22 mouse cellular contexts compared by ENCODE assay signal in genomic region chr4:129249288-129249687, GRCm38 (mm10). TPM values are rescaled to one million over a fixed set of nuclear protein-coding genes. Genes with fewer than 3 reads are reported as not detected.
DNase-seq lines count a peak whose midpoint lies in the region; ATAC-seq and TF ChIP-seq lines count a peak whose summit lies in the region.
"Had no signal": no experiment of that assay in that cellular context is flagged by ENCODE, and none has a peak within 500 bp of the region (broad histone marks: within the 10 kb centered on the region; RNA-seq: fewer than 3 reads in every experiment).

No protein-coding gene starts in this region.

- H3K27me3 ChIP-seq in hindbrain, embryonic 10.5 days (ENCODE audit: insufficient read depth, poor library complexity, severe bottlenecking), result peaks cover 92% of the 10 kb centered on the region
- peaks cover 35% of the 10 kb centered on the region for H3K27me3 ChIP-seq in hindbrain, embryonic 16.5 days (replicated peaks; ENCODE audit: control insufficient read depth, insufficient read depth, low read length)
- H3K27me3 ChIP-seq in midbrain, embryonic 11.5 days (ENCODE audit: control insufficient read depth, insufficient read depth, low read length), result peaks cover 44% of the 10 kb centered on the region
- H3K27me3 ChIP-seq in midbrain, postnatal 0 days (ENCODE audit: insufficient read depth, low read length), result peaks cover 21% of the 10 kb centered on the region
- H3K27me3 ChIP-seq in limb, embryonic 13.5 days, result peaks cover 70% of the 10 kb centered on the region
- no peaks in the 10 kb centered on the region for H3K27me3 ChIP-seq in stomach, postnatal 0 days (ENCODE audit: control insufficient read depth, insufficient read depth, low read length)
- H3K27me3 ChIP-seq: Patski had no signal

- no peak for TF ChIP-seq CTCF in midbrain, postnatal 0 days (IDR thresholded peaks at IDR 0.05)
- no peak for TF ChIP-seq CTCF in stomach, postnatal 0 days (IDR thresholded peaks at IDR 0.05; ENCODE audit: low read depth)

- no peaks in the 10 kb centered on the region for H3K36me3 ChIP-seq in hindbrain, embryonic 10.5 days
- H3K36me3 ChIP-seq in hindbrain, embryonic 16.5 days (ENCODE audit: control insufficient read depth, insufficient read depth, low read length), result no peaks in the 10 kb centered on the region
- H3K36me3 ChIP-seq in midbrain, embryonic 11.5 days (ENCODE audit: control insufficient read depth, insufficient read depth, low read length), result no peaks in the 10 kb centered on the region
- no peaks in the 10 kb centered on the region for H3K36me3 ChIP-seq in midbrain, postnatal 0 days (ENCODE audit: insufficient read depth, low read length)
- H3K36me3 ChIP-seq in limb, embryonic 13.5 days, result no peaks in the 10 kb centered on the region
- no peaks in the 10 kb centered on the region for H3K36me3 ChIP-seq in stomach, postnatal 0 days (ENCODE audit: control insufficient read depth, insufficient read depth, low read length)
- H3K36me3 ChIP-seq: liver, embryonic 15.5 days had no signal

- no peak overlapping the region for H3K4me2 ChIP-seq in hindbrain, embryonic 16.5 days (ENCODE audit: low read length)
- H3K4me2 ChIP-seq in midbrain, embryonic 11.5 days, result no peak overlapping the region
- H3K4me2 ChIP-seq in midbrain, postnatal 0 days (ENCODE audit: low read depth, low read length, poor library complexity, severe bottlenecking), result no peak overlapping the region
- no peak overlapping the region for H3K4me2 ChIP-seq in limb, embryonic 13.5 days (replicated peaks)
- no peak overlapping the region for H3K4me2 ChIP-seq in stomach, postnatal 0 days (replicated peaks; ENCODE audit: low read depth)

- no peak for DNase-seq in hindbrain, embryonic 10.5 days (ENCODE audit: low spot score)
- DNase-seq in midbrain, embryonic 11.5 days (ENCODE audit: low spot score, missing footprints), result peak; percentile 90
- DNase-seq in midbrain, postnatal 0 days (ENCODE audit: low spot score), result no peak
- no peak for DNase-seq in stomach, postnatal 0 days (ENCODE audit: low spot score)
- DNase-seq in ovary, adult 18-20 months (ENCODE audit: low spot score), result no peak
- no peak for DNase-seq in adrenal gland, adult 8-10 months
- DNase-seq: adrenal gland, postnatal 14 days; cerebellum, adult 11-12 months; cerebellum, postnatal 36 days; heart, postnatal 14 days; kidney, adult 18-20 months; kidney, postnatal 14 days; layer of hippocampus, adult 9-11 months; midbrain, embryonic 14.5 days; right cerebral cortex, postnatal 4 days had no signal

- no peak for TF ChIP-seq EP300 in stomach, postnatal 0 days (optimal IDR thresholded peaks at IDR 0.05)

- no peak overlapping the region for H3K4me3 ChIP-seq in hindbrain, embryonic 10.5 days
- no peak overlapping the region for H3K4me3 ChIP-seq in hindbrain, embryonic 16.5 days (ENCODE audit: low read length)
- H3K4me3 ChIP-seq in midbrain, embryonic 11.5 days (ENCODE audit: low read depth, low read length), result no peak overlapping the region
- no peak overlapping the region for H3K4me3 ChIP-seq in midbrain, postnatal 0 days (ENCODE audit: low read depth, low read length)
- H3K4me3 ChIP-seq in limb, embryonic 13.5 days, result peak overlapping the region; percentile 67; the same call in 1 of the 2 replicates
- H3K4me3 ChIP-seq in stomach, postnatal 0 days (ENCODE audit: low read depth, low read length), result no peak overlapping the region

- H3K9me3 ChIP-seq in hindbrain, embryonic 10.5 days, result no peaks in the 10 kb centered on the region
- H3K9me3 ChIP-seq in hindbrain, embryonic 16.5 days (ENCODE audit: control insufficient read depth, low read length), result no peaks in the 10 kb centered on the region
- H3K9me3 ChIP-seq in midbrain, embryonic 11.5 days (ENCODE audit: control insufficient read depth, low read length), result no peaks in the 10 kb centered on the region
- no peaks in the 10 kb centered on the region for H3K9me3 ChIP-seq in midbrain, postnatal 0 days (ENCODE audit: low read length)
- H3K9me3 ChIP-seq in limb, embryonic 13.5 days, result no peaks in the 10 kb centered on the region
- no peaks in the 10 kb centered on the region for H3K9me3 ChIP-seq in stomach, postnatal 0 days (ENCODE audit: control insufficient read depth, low read length)
- H3K9me3 ChIP-seq: forebrain, embryonic 13.5 days; liver, embryonic 15.5 days had no signal

- ATAC-seq in hindbrain, embryonic 16.5 days, result no peak
- no peak for ATAC-seq in midbrain, embryonic 11.5 days (ENCODE audit: low FRiP score)
- ATAC-seq in midbrain, postnatal 0 days (ENCODE audit: low FRiP score), result no peak
- no peak for ATAC-seq in limb, embryonic 13.5 days (ENCODE audit: low FRiP score, low read depth)
- ATAC-seq in stomach, postnatal 0 days (ENCODE audit: low FRiP score, low TSS enrichment), result no peak
- ATAC-seq: forebrain, embryonic 13.5 days; Patski had no signal

- H3K27ac ChIP-seq in hindbrain, embryonic 10.5 days, result 0 out of 2 replicates have a peak overlapping the region, but pooled peaks have one; percentile 45
- H3K27ac ChIP-seq in hindbrain, embryonic 16.5 days (ENCODE audit: low read depth, low read length), result no peak overlapping the region
- H3K27ac ChIP-seq in midbrain, embryonic 11.5 days (ENCODE audit: low read depth, low read length), result no peak overlapping the region
- no peak overlapping the region for H3K27ac ChIP-seq in midbrain, postnatal 0 days (ENCODE audit: low read depth, low read length)
- no peak overlapping the region for H3K27ac ChIP-seq in limb, embryonic 13.5 days
- H3K27ac ChIP-seq in stomach, postnatal 0 days (replicated peaks), result peak overlapping the region; percentile 98
- H3K27ac ChIP-seq: forebrain, embryonic 13.5 days; hindbrain, embryonic 14.5 days; left cerebral cortex, adult 2 months; liver, embryonic 15.5 days had no signal

- no peak overlapping the region for H3K9ac ChIP-seq in hindbrain, embryonic 16.5 days (ENCODE audit: low read depth, low read length)
- H3K9ac ChIP-seq in midbrain, embryonic 11.5 days (ENCODE audit: low read length), result no peak overlapping the region
- H3K9ac ChIP-seq in midbrain, postnatal 0 days (replicated peaks; ENCODE audit: low read length, poor library complexity, severe bottlenecking), result no peak overlapping the region
- H3K9ac ChIP-seq in limb, embryonic 13.5 days, result no peak overlapping the region
- H3K9ac ChIP-seq in stomach, postnatal 0 days (ENCODE audit: low read length), result no peak overlapping the region
- H3K9ac ChIP-seq: hindbrain, embryonic 14.5 days; liver, embryonic 15.5 days had no signal

- H3K4me1 ChIP-seq in hindbrain, embryonic 10.5 days (replicated peaks), result peaks cover 71% of the 10 kb centered on the region
- peaks cover 23% of the 10 kb centered on the region for H3K4me1 ChIP-seq in hindbrain, embryonic 16.5 days (ENCODE audit: control insufficient read depth, insufficient read depth, low read depth, low read length)
- peaks cover 22% of the 10 kb centered on the region for H3K4me1 ChIP-seq in midbrain, embryonic 11.5 days (ENCODE audit: control insufficient read depth, insufficient read depth, low read length)
- peaks cover 4% of the 10 kb centered on the region; the same call in 1 of the 2 replicates for H3K4me1 ChIP-seq in midbrain, postnatal 0 days (ENCODE audit: insufficient read depth, low read length)
- peaks cover 28% of the 10 kb centered on the region for H3K4me1 ChIP-seq in limb, embryonic 13.5 days
- peaks cover 3% of the 10 kb centered on the region for H3K4me1 ChIP-seq in stomach, postnatal 0 days (replicated peaks; ENCODE audit: control insufficient read depth, insufficient read depth)

- WGBS in hindbrain, embryonic 10.5 days, result 12% methylated on average over 7 of the region's 7 CpGs
- 34% methylated on average over 7 of the region's 7 CpGs for WGBS in hindbrain, embryonic 16.5 days
- 24% methylated on average over 7 of the region's 7 CpGs for WGBS in midbrain, embryonic 11.5 days
- 40% methylated on average over 7 of the region's 7 CpGs for WGBS in midbrain, postnatal 0 days
- WGBS in limb, embryonic 13.5 days, result 31% methylated on average over 7 of the region's 7 CpGs
- 52% methylated on average over 7 of the region's 7 CpGs for WGBS in stomach, postnatal 0 days

RNA-seq across cellular contexts. Expression of gene C77080, which starts 11.9 kb away (rescaled TPM):
- polyA plus RNA-seq in hindbrain, embryonic 10.5 days (2016; fragmentation: Nextera tagmentation; extraction: Ambion mirVana), result 3.0 and 3.7 TPM in 2 replicates
- polyA plus RNA-seq in hindbrain, embryonic 16.5 days (2015; fragmentation: Nextera tagmentation; extraction: Ambion mirVana), result 7.0 and 10.8 TPM in 2 replicates
- 3.3 and 3.7 TPM in 2 replicates for polyA plus RNA-seq in midbrain, embryonic 11.5 days (2014; fragmentation: Nextera tagmentation; extraction: Ambion mirVana)
- 16.6 and 25.6 TPM in 2 replicates for total RNA-seq in midbrain, postnatal 0 days (2014; rRNA removed)
- polyA plus RNA-seq in midbrain, postnatal 0 days (2015; fragmentation: Nextera tagmentation; extraction: Ambion mirVana), result 5.2 and 5.5 TPM in 2 replicates
- polyA plus RNA-seq in limb, embryonic 13.5 days (2015; fragmentation: Nextera tagmentation; extraction: Ambion mirVana), result 6.1 and 7.9 TPM in 2 replicates
- polyA plus RNA-seq in stomach, postnatal 0 days (2015; fragmentation: Nextera tagmentation; extraction: Ambion mirVana), result 9.6 and 10.3 TPM in 2 replicates
- 10 to 100 TPM; 23.9 to 44.8 (median 34.4) TPM for total RNA-seq in adrenal gland, adult 8-10 months (2022)

RNA-seq across cellular contexts. Expression of gene Sync, which starts 38.1 kb away (rescaled TPM):
- 0.37 and 0.63 TPM in 2 replicates for polyA plus RNA-seq in hindbrain, embryonic 10.5 days (2016; fragmentation: Nextera tagmentation; extraction: Ambion mirVana)
- 1.7 and 1.9 TPM in 2 replicates for polyA plus RNA-seq in hindbrain, embryonic 16.5 days (2015; fragmentation: Nextera tagmentation; extraction: Ambion mirVana)
- polyA plus RNA-seq in midbrain, embryonic 11.5 days (2014; fragmentation: Nextera tagmentation; extraction: Ambion mirVana), result 0.51 and 0.53 TPM in 2 replicates
- total RNA-seq in midbrain, postnatal 0 days (2014; rRNA removed), result 2.1 and 2.6 TPM in 2 replicates
- 1.1 and 1.3 TPM in 2 replicates for polyA plus RNA-seq in midbrain, postnatal 0 days (2015; fragmentation: Nextera tagmentation; extraction: Ambion mirVana)
- polyA plus RNA-seq in limb, embryonic 13.5 days (2015; fragmentation: Nextera tagmentation; extraction: Ambion mirVana), result 3.3 TPM in 2 replicates
- 2.9 and 3.2 TPM in 2 replicates for polyA plus RNA-seq in stomach, postnatal 0 days (2015; fragmentation: Nextera tagmentation; extraction: Ambion mirVana)
- total RNA-seq in adrenal gland, adult 8-10 months (2022), result 1 to 10 TPM in 3 of 4 experiments, under 1 TPM in 1; 0.73 to 2.5 (median 1.1) TPM

RNA-seq across cellular contexts. Expression of gene Yars, which starts 59.7 kb away (rescaled TPM):
- polyA plus RNA-seq in hindbrain, embryonic 10.5 days (2016; fragmentation: Nextera tagmentation; extraction: Ambion mirVana), result 104 and 109 TPM in 2 replicates
- 108 and 112 TPM in 2 replicates for polyA plus RNA-seq in hindbrain, embryonic 16.5 days (2015; fragmentation: Nextera tagmentation; extraction: Ambion mirVana)
- 105 and 106 TPM in 2 replicates for polyA plus RNA-seq in midbrain, embryonic 11.5 days (2014; fragmentation: Nextera tagmentation; extraction: Ambion mirVana)
- total RNA-seq in midbrain, postnatal 0 days (2014; rRNA removed), result 66.8 and 81.9 TPM in 2 replicates
- 107 and 111 TPM in 2 replicates for polyA plus RNA-seq in midbrain, postnatal 0 days (2015; fragmentation: Nextera tagmentation; extraction: Ambion mirVana)
- 79.1 and 80.4 TPM in 2 replicates for polyA plus RNA-seq in limb, embryonic 13.5 days (2015; fragmentation: Nextera tagmentation; extraction: Ambion mirVana)
- polyA plus RNA-seq in stomach, postnatal 0 days (2015; fragmentation: Nextera tagmentation; extraction: Ambion mirVana), result 41.3 and 44.2 TPM in 2 replicates
- 100 to 1,000 TPM in 1 of 4 experiments, 10 to 100 TPM in 3; 83.3 to 108 (median 89.0) TPM for total RNA-seq in adrenal gland, adult 8-10 months (2022)

RNA-seq across cellular contexts. Expression of gene S100pbp, which starts 59.8 kb away (rescaled TPM):
- polyA plus RNA-seq in hindbrain, embryonic 10.5 days (2016; fragmentation: Nextera tagmentation; extraction: Ambion mirVana), result 21.5 and 26.3 TPM in 2 replicates
- 19.1 and 21.6 TPM in 2 replicates for polyA plus RNA-seq in hindbrain, embryonic 16.5 days (2015; fragmentation: Nextera tagmentation; extraction: Ambion mirVana)
- 20.0 and 26.9 TPM in 2 replicates for polyA plus RNA-seq in midbrain, embryonic 11.5 days (2014; fragmentation: Nextera tagmentation; extraction: Ambion mirVana)
- 49.6 and 59.5 TPM in 2 replicates for total RNA-seq in midbrain, postnatal 0 days (2014; rRNA removed)
- 20.7 and 24.2 TPM in 2 replicates for polyA plus RNA-seq in midbrain, postnatal 0 days (2015; fragmentation: Nextera tagmentation; extraction: Ambion mirVana)
- polyA plus RNA-seq in limb, embryonic 13.5 days (2015; fragmentation: Nextera tagmentation; extraction: Ambion mirVana), result 25.6 and 30.1 TPM in 2 replicates
- polyA plus RNA-seq in stomach, postnatal 0 days (2015; fragmentation: Nextera tagmentation; extraction: Ambion mirVana), result 3.7 and 4.5 TPM in 2 replicates
- total RNA-seq in adrenal gland, adult 8-10 months (2022), result 10 to 100 TPM; 21.7 to 31.7 (median 25.4) TPM

Comparison
In these comparisons a context has a peak if more than half of its experiments do, and no peak if none do; other contexts are left out.
1. H3K27ac ChIP-seq: peak in hindbrain, embryonic 10.5 days (single experiment) and stomach, postnatal 0 days (single experiment); none in hindbrain, embryonic 16.5 days (single experiment), midbrain, embryonic 11.5 days (single experiment), midbrain, postnatal 0 days (single experiment) and limb, embryonic 13.5 days (single experiment).